Mouse (Mus musculus) MEL (cell line): Measurements from ENCODE around the gene P2rx4.

ENCODE experiments used
- CTCF ChIP-seq, 3 experiments: IDR thresholded peaks in 2 of 3; conservative IDR thresholded peaks in 1 of 3; 2 replicates each; pipeline ENCODE4 v1.5.1; 2011 to 2012; ENCODE audit warnings: low read length in 3 of 3, low read depth in 2 of 3, mild to moderate bottlenecking in 2 of 3, improper control_type of control experiment in 1 of 3, inconsistent platforms in 1 of 3, mixed read lengths in 1 of 3, moderate library complexity in 1 of 3; ENCODE audit not compliant: control insufficient read depth in 1 of 3, insufficient read depth in 1 of 3, poor library complexity in 1 of 3, severe bottlenecking in 1 of 3
- EP300 ChIP-seq, 2 experiments: IDR thresholded peaks; 2 replicates each; pipeline ENCODE4 v1.6.1; 2011; ENCODE audit warnings: improper control_type of control experiment in 2 of 2, low read length in 2 of 2, low read depth in 1 of 2, mild to moderate bottlenecking in 1 of 2
- GABPA ChIP-seq: IDR thresholded peaks from 2 replicates; pipeline ENCODE4 v1.6.1; 2012; ENCODE audit warnings: low read depth, mild to moderate bottlenecking, inconsistent platforms, low read length, improper control_type of control experiment, moderate library complexity
- HCFC1 ChIP-seq: IDR thresholded peaks from 2 replicates; pipeline ENCODE4 v1.6.1; 2012; ENCODE audit warnings: low read depth, mild to moderate bottlenecking, inconsistent platforms, low read length, improper control_type of control experiment, moderate library complexity
- MAZ ChIP-seq: IDR thresholded peaks from 2 replicates; pipeline ENCODE4 v1.6.1; 2012; ENCODE audit warnings: low read depth, mild to moderate bottlenecking, inconsistent platforms, low read length, improper control_type of control experiment
- MXI1 ChIP-seq: IDR thresholded peaks from 2 replicates; pipeline ENCODE4 v1.6.1; 2011; ENCODE audit warnings: mild to moderate bottlenecking, low read depth, low read length, improper control_type of control experiment
- MYC ChIP-seq: IDR thresholded peaks from 2 replicates; pipeline ENCODE4 v1.6.1; 2011; ENCODE audit warnings: low read depth, mild to moderate bottlenecking, low read length, improper control_type of control experiment, moderate library complexity
- POLR2A ChIP-seq, 2 experiments: IDR thresholded peaks; 2 replicates each; pipeline ENCODE4 v1.6.1; 2011 to 2012; ENCODE audit warnings: low read length in 2 of 2, mild to moderate bottlenecking in 2 of 2, control low read depth in 1 of 2, improper control_type of control experiment in 1 of 2, low read depth in 1 of 2, moderate library complexity in 1 of 2; ENCODE audit not compliant: control insufficient read depth in 1 of 2, insufficient read depth in 1 of 2, poor library complexity in 1 of 2
- POLR2AphosphoS2 ChIP-seq: IDR thresholded peaks from 2 replicates; pipeline ENCODE4 v1.6.1; 2011; ENCODE audit warnings: low read length, improper control_type of control experiment

GRCm38 (mm10) chr5:122730776-122731175 lies 23.4 kb downstream of the P2rx4 start:
- no peak for TF ChIP-seq GABPA
- TF ChIP-seq POLR2AphosphoS2 = no peak
- no peak for TF ChIP-seq CTCF (IDR thresholded peaks at IDR 0.05 in 2 of 3, conservative IDR thresholded peaks at IDR 0.05 in 1 of 3; ENCODE audit: control insufficient read depth in 1 of 3, insufficient read depth in 1 of 3, low read depth in 2 of 3, low read length in 3 of 3, poor library complexity in 1 of 3, severe bottlenecking in 1 of 3)
- no peak for TF ChIP-seq MXI1
- no peak for TF ChIP-seq MAZ
- TF ChIP-seq EP300 (IDR thresholded peaks at IDR 0.05; ENCODE audit: low read depth in 1 of 2, low read length in 2 of 2) = no peak
- TF ChIP-seq POLR2A (IDR thresholded peaks at IDR 0.05; ENCODE audit: control insufficient read depth in 1 of 2, insufficient read depth in 1 of 2, low read depth in 1 of 2, low read length in 2 of 2, poor library complexity in 1 of 2) = no peak
- no peak for TF ChIP-seq HCFC1
- TF ChIP-seq MYC = no peak
